Mouse (Mus musculus): Measurements from ENCODE around the gene Creld2.

DNA sequence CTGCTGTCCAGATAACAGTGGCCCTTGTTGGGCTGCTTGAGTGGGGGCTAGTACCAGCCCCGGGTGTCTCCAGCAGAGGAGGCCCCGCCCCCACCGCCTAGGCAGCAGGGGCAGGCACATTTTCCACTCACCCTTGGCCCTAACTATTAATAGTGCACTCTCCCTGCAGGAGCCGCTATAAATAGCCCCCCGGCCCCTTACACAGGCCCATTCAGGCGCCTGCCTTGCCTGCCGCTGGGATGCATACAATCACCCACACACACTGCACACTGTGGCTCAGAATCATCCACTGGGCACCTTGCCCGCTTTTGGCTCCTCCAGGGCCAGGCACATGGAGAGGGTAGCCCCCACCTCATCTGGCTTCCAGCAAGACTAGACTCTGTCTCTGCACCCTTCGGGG lies 19.8 kb downstream of the Creld2 start:
- TF ChIP-seq CTCF (IDR thresholded peaks at IDR 0.05; ENCODE audit: low read depth, low read length), result no peak
- no peak for TF ChIP-seq POLR2A (IDR thresholded peaks at IDR 0.05; ENCODE audit: extremely low read depth, insufficient read depth, low read length)

Data from liver, adult 2 months (tissue).